Mouse (Mus musculus): ENCODE data around the gene Lamtor4.

Lamtor4 gene

GRCm38 (mm10) chr5:138291638-138292037 is 36.4 kb downstream of the Lamtor4 start:
- DNase-seq (ENCODE audit: low spot score in 2 of 2): no peak

- no peak for DNase-seq (ENCODE audit: low spot score in 2 of 2)
These were observed 38.9 kb downstream of the Lamtor4 start for GRCm38 (mm10) chr5:138294158-138294557.

GRCm38 (mm10) chr5:138299613-138300012 is 44.3 kb downstream of the Lamtor4 start:
- no peak for DNase-seq (ENCODE audit: low spot score in 2 of 2)

Data from cerebellum, postnatal 4 days (tissue).